Mouse (Mus musculus): ENCODE results near the gene Appl2. TPM values are rescaled to one million over a fixed set of nuclear protein-coding genes. Genes with fewer than 3 reads are reported as not detected.

The Appl2 gene
- polyA plus RNA-seq, 1 experiment from 2014 or later, result 35.4 TPM

- Histone ChIP-seq H3K36me3 (no peaks in the 10 kb centered on the region), H3K27me3 (no peaks in the 10 kb centered on the region), H3K4me1 (peaks cover 32% of the 10 kb centered on the region), H3K4me2 (replicated peaks) (no peak overlapping the region), H3K27ac (replicated peaks) (no peak overlapping the region), H3K4me3 (no peak overlapping the region), H3K9ac (replicated peaks) (no peak overlapping the region), H3K9me3 (no peaks in the 10 kb centered on the region)
- 87% methylated on average over 3 of the region's 3 CpGs for WGBS
- no peak for ATAC-seq (replicated peaks)
Measured at GRCm38 (mm10) chr10:83645716-83645990, 2.9 kb downstream of the Appl2 start.

GRCm38 (mm10) chr10:83644865-83645715, 3.4 kb downstream of the Appl2 start:
- ATAC-seq (replicated peaks), result no peak
- 0 out of 2 replicates have a peak overlapping the region, but pooled peaks have one; percentile 9 for H3K27ac ChIP-seq (replicated peaks)
- no peak overlapping the region for H3K4me3 ChIP-seq
- H3K36me3 ChIP-seq, result no peaks in the 10 kb centered on the region
- no peak overlapping the region for H3K4me2 ChIP-seq (replicated peaks)
- 55% methylated on average over 16 of the region's 16 CpGs for WGBS
- H3K9ac ChIP-seq (replicated peaks), result no peak overlapping the region
- peaks cover 32% of the 10 kb centered on the region for H3K4me1 ChIP-seq
- no peaks in the 10 kb centered on the region for H3K9me3 ChIP-seq
- H3K27me3 ChIP-seq, result no peaks in the 10 kb centered on the region

GRCm38 (mm10) chr10:83644167-83644566, 4.4 kb downstream of the Appl2 start:
- no peak for ATAC-seq (replicated peaks)

GRCm38 (mm10) chr10:83641641-83642040, 6.9 kb downstream of the Appl2 start:
- 83% methylated on average over 3 of the region's 3 CpGs for WGBS

More at GRCm38 (mm10) chr10:83644167-83644566, 4.4 kb downstream of the Appl2 start:
- H3K36me3 ChIP-seq, result no peaks in the 10 kb centered on the region
- no peak overlapping the region for H3K27ac ChIP-seq (replicated peaks)
- H3K4me2 ChIP-seq (replicated peaks), result no peak overlapping the region
- H3K4me1 ChIP-seq, result peaks cover 32% of the 10 kb centered on the region
- no peak overlapping the region for H3K9ac ChIP-seq (replicated peaks)
- H3K4me3 ChIP-seq, result no peak overlapping the region
- H3K9me3 ChIP-seq, result no peaks in the 10 kb centered on the region
- H3K27me3 ChIP-seq, result no peaks in the 10 kb centered on the region
- WGBS, result 80% methylated on average over 8 of the region's 8 CpGs

GRCm38 (mm10) chr10:83639881-83640386, 8.6 kb downstream of the Appl2 start:
- WGBS, result 43% methylated on average over 10 of the region's 10 CpGs
- H3K27ac ChIP-seq (replicated peaks), result no peak overlapping the region
- no peaks in the 10 kb centered on the region for H3K27me3 ChIP-seq
- no peak overlapping the region for H3K4me2 ChIP-seq (replicated peaks)
- no peaks in the 10 kb centered on the region for H3K9me3 ChIP-seq
- H3K4me1 ChIP-seq, result peaks cover 17% of the 10 kb centered on the region
- no peak overlapping the region for H3K9ac ChIP-seq (replicated peaks)
- H3K4me3 ChIP-seq, result no peak overlapping the region
- no peaks in the 10 kb centered on the region for H3K36me3 ChIP-seq
- no peak for ATAC-seq (replicated peaks)

More at GRCm38 (mm10) chr10:83641641-83642040, 6.9 kb downstream of the Appl2 start:
- H3K4me1 ChIP-seq, result peaks cover 22% of the 10 kb centered on the region
- no peak overlapping the region for H3K27ac ChIP-seq (replicated peaks)
- H3K9ac ChIP-seq (replicated peaks), result no peak overlapping the region
- H3K9me3 ChIP-seq, result no peaks in the 10 kb centered on the region
- H3K27me3 ChIP-seq, result no peaks in the 10 kb centered on the region
- H3K4me2 ChIP-seq (replicated peaks), result no peak overlapping the region
- H3K36me3 ChIP-seq, result no peaks in the 10 kb centered on the region
- no peak for ATAC-seq (replicated peaks)
- no peak overlapping the region for H3K4me3 ChIP-seq

- Histone ChIP-seq H3K4me1 (peaks cover 20% of the 10 kb centered on the region), H3K4me3 (no peak overlapping the region), H3K36me3 (no peaks in the 10 kb centered on the region), H3K4me2 (replicated peaks) (no peak overlapping the region), H3K9me3 (no peaks in the 10 kb centered on the region), H3K27ac (replicated peaks) (peak overlapping the region; percentile 18; the same call in 1 of the 2 replicates), H3K27me3 (no peaks in the 10 kb centered on the region), H3K9ac (replicated peaks) (no peak overlapping the region)
- WGBS, result 44% methylated on average over 6 of the region's 6 CpGs
- ATAC-seq (replicated peaks), result peak; percentile 63; the same call in 1 of the 2 replicates
Measured at GRCm38 (mm10) chr10:83637295-83637694, 11.2 kb downstream of the Appl2 start.

- Histone ChIP-seq H3K36me3 (no peaks in the 10 kb centered on the region), H3K4me1 (peaks cover 12% of the 10 kb centered on the region), H3K9ac (replicated peaks) (no peak overlapping the region), H3K4me2 (replicated peaks) (no peak overlapping the region), H3K4me3 (no peak overlapping the region), H3K9me3 (no peaks in the 10 kb centered on the region), H3K27me3 (no peaks in the 10 kb centered on the region), H3K27ac (replicated peaks) (no peak overlapping the region)
- ATAC-seq (replicated peaks), result no peak
- 89% methylated on average over 2 of the region's 2 CpGs for WGBS
Measured at GRCm38 (mm10) chr10:83636191-83636590, 12.3 kb downstream of the Appl2 start.

- ATAC-seq (replicated peaks), result no peak
- Histone ChIP-seq H3K4me3 (no peak overlapping the region), H3K4me1 (peaks cover 12% of the 10 kb centered on the region), H3K27me3 (no peaks in the 10 kb centered on the region), H3K4me2 (replicated peaks) (no peak overlapping the region), H3K9ac (replicated peaks) (no peak overlapping the region), H3K27ac (replicated peaks) (no peak overlapping the region), H3K36me3 (no peaks in the 10 kb centered on the region), H3K9me3 (no peaks in the 10 kb centered on the region)
- WGBS, result 35% methylated on average over 5 of the region's 5 CpGs
Measured at GRCm38 (mm10) chr10:83634461-83634860, 14.1 kb downstream of the Appl2 start.

GRCm38 (mm10) chr10:83632806-83633374, 15.6 kb downstream of the Appl2 start:
- H3K9ac ChIP-seq (replicated peaks), result no peak overlapping the region
- ATAC-seq (replicated peaks), result no peak

GRCm38 (mm10) chr10:83631775-83632174, 16.8 kb downstream of the Appl2 start:
- WGBS, result 87% methylated on average over 10 of the region's 10 CpGs
- H3K27me3 ChIP-seq, result no peaks in the 10 kb centered on the region
- no peak overlapping the region; the same call in 1 of the 2 replicates for H3K27ac ChIP-seq (replicated peaks)
- no peak overlapping the region for H3K9ac ChIP-seq (replicated peaks)
- ATAC-seq (replicated peaks), result no peak
- 0 out of 2 replicates have a peak, but pooled peaks cover 7% of the 10 kb centered on the region for H3K4me1 ChIP-seq
- no peak overlapping the region for H3K4me2 ChIP-seq (replicated peaks)
- no peaks in the 10 kb centered on the region for H3K9me3 ChIP-seq
- H3K4me3 ChIP-seq, result no peak overlapping the region
- H3K36me3 ChIP-seq, result 0 out of 2 replicates have a peak, but pooled peaks cover 4% of the 10 kb centered on the region

More at GRCm38 (mm10) chr10:83632806-83633374, 15.6 kb downstream of the Appl2 start:
- H3K9me3 ChIP-seq, result no peaks in the 10 kb centered on the region
- peaks cover 12% of the 10 kb centered on the region for H3K4me1 ChIP-seq
- H3K4me3 ChIP-seq, result no peak overlapping the region
- no peak overlapping the region for H3K4me2 ChIP-seq (replicated peaks)
- H3K36me3 ChIP-seq, result no peaks in the 10 kb centered on the region
- 69% methylated on average over 7 of the region's 7 CpGs for WGBS
- H3K27me3 ChIP-seq, result no peaks in the 10 kb centered on the region
- H3K27ac ChIP-seq (replicated peaks), result no peak overlapping the region

GRCm38 (mm10) chr10:83630899-83631298, 17.6 kb downstream of the Appl2 start:
- Histone ChIP-seq H3K9ac (replicated peaks) (no peak overlapping the region), H3K27ac (replicated peaks) (peak overlapping the region; percentile 57), H3K4me3 (no peak overlapping the region), H3K9me3 (no peaks in the 10 kb centered on the region), H3K4me1 (0 out of 2 replicates have a peak, but pooled peaks cover 7% of the 10 kb centered on the region), H3K27me3 (no peaks in the 10 kb centered on the region), H3K4me2 (replicated peaks) (no peak overlapping the region), H3K36me3 (0 out of 2 replicates have a peak, but pooled peaks cover 4% of the 10 kb centered on the region)
- ATAC-seq (replicated peaks), result peak; percentile 62
- WGBS, result 21% methylated on average over 3 of the region's 3 CpGs

- Histone ChIP-seq H3K4me3 (no peak overlapping the region), H3K4me1 (0 out of 2 replicates have a peak, but pooled peaks cover 7% of the 10 kb centered on the region), H3K9me3 (no peaks in the 10 kb centered on the region), H3K36me3 (0 out of 2 replicates have a peak, but pooled peaks cover 4% of the 10 kb centered on the region), H3K9ac (replicated peaks) (no peak overlapping the region), H3K27ac (replicated peaks) (no peak overlapping the region), H3K27me3 (no peaks in the 10 kb centered on the region), H3K4me2 (replicated peaks) (no peak overlapping the region)
- 95% methylated on average over 5 of the region's 5 CpGs for WGBS
- no peak for ATAC-seq (replicated peaks)
Measured at GRCm38 (mm10) chr10:83629878-83630277, 18.7 kb downstream of the Appl2 start.
